Mouse (Mus musculus): ENCODE measurements around the gene Hnrnpab. TPM values are rescaled to one million over a fixed set of nuclear protein-coding genes. Genes with fewer than 3 reads are reported as not detected.

Gene Hnrnpab
- 493 TPM for polyA plus RNA-seq (2017; shearing (Covaris generic))

GRCm38 (mm10) chr11:51606447-51607095 lies at the start of gene Hnrnpab:
Gene Hnrnpab (minus strand): TSS chr11:51606847.

GRCm38 (mm10) chr11:51650691-51651515 lies 44.3 kb upstream of the Hnrnpab start, which contains the start of the genes N4bp3 and D930048N14Rik:
Gene N4bp3 (minus strand): TSS chr11:51650842.
Gene D930048N14Rik (plus strand): TSS chr11:51650954.

GRCm38 (mm10) chr11:51635525-51636322 lies 29.1 kb upstream of the Hnrnpab start, which contains the start of gene Rmnd5b:
Gene Rmnd5b (minus strand): TSS chr11:51635896.

GRCm38 (mm10) chr11:51619409-51620060 lies 12.9 kb upstream of the Hnrnpab start, which contains the start of gene Nhp2:
Gene Nhp2 (plus strand): TSS chr11:51619735.

GRCm38 (mm10) chr11:51584431-51585248 lies 22.0 kb downstream of the Hnrnpab start, which contains the start of gene Phykpl:
Gene Phykpl (plus strand): TSS chr11:51584757.

Other genes starting within 250 kb of the Hnrnpab start
- 17.5 TPM for gene Phykpl, start 22.1 kb downstream of the Hnrnpab start, polyA plus RNA-seq (2017; shearing (Covaris generic))
- 51.1 TPM for gene Nhp2, start 12.9 kb upstream of the Hnrnpab start, polyA plus RNA-seq (2017; shearing (Covaris generic))
- gene Rmnd5b, start 29.0 kb upstream of the Hnrnpab start, polyA plus RNA-seq (2017; shearing (Covaris generic)) = 67.4 TPM
- 8.2 TPM for gene N4bp3, start 44.0 kb upstream of the Hnrnpab start, polyA plus RNA-seq (2017; shearing (Covaris generic))
- 0.50 TPM for gene D930048N14Rik, start 44.1 kb upstream of the Hnrnpab start, polyA plus RNA-seq (2017; shearing (Covaris generic))
- 5.4 TPM for gene 0610009B22Rik, start 82.0 kb upstream of the Hnrnpab start, polyA plus RNA-seq (2017; shearing (Covaris generic))
- gene Sec24a, start 156.8 kb upstream of the Hnrnpab start, polyA plus RNA-seq (2017; shearing (Covaris generic)) = 33.1 TPM
- 73.8 TPM for gene Sar1b, start 156.8 kb upstream of the Hnrnpab start, polyA plus RNA-seq (2017; shearing (Covaris generic))